ENCODE assay signal across 13 mouse cellular contexts in genomic region chr12:36182570-36182969, GRCm38 (mm10). TPM values are rescaled to one million over a fixed set of nuclear protein-coding genes. Genes with fewer than 3 reads are reported as not detected.
DNase-seq lines count a peak whose midpoint lies in the region; ATAC-seq and TF ChIP-seq lines count a peak whose summit lies in the region.
"Had no signal": no experiment of that assay in that cellular context is flagged by ENCODE, and none has a peak within 500 bp of the region (broad histone marks: within the 10 kb centered on the region; RNA-seq: fewer than 3 reads in every experiment).

No protein-coding gene starts in this region.

- H3K27me3 ChIP-seq in kidney, adult 2 months (replicated peaks; ENCODE audit: control insufficient read depth, insufficient read depth, low read length): no peaks in the 10 kb centered on the region
- H3K27me3 ChIP-seq in heart, embryonic 16.5 days (ENCODE audit: control insufficient read depth, insufficient read depth, low read length): no peaks in the 10 kb centered on the region
- no peaks in the 10 kb centered on the region for H3K27me3 ChIP-seq in forebrain, embryonic 10.5 days (ENCODE audit: poor library complexity, severe bottlenecking)
- H3K27me3 ChIP-seq: embryonic facial prominence, embryonic 12.5 days; midbrain, embryonic 12.5 days; neural tube, embryonic 15.5 days had no signal

- H3K4me1 ChIP-seq in kidney, adult 2 months (ENCODE audit: control insufficient read depth, insufficient read depth, low read length): no peaks in the 10 kb centered on the region
- H3K4me1 ChIP-seq in heart, embryonic 16.5 days (ENCODE audit: control insufficient read depth, insufficient read depth, low read length): peaks cover 3% of the 10 kb centered on the region; the same call in 1 of the 2 replicates
- H3K4me1 ChIP-seq in forebrain, embryonic 10.5 days: no peaks in the 10 kb centered on the region
- H3K4me1 ChIP-seq: embryonic facial prominence, embryonic 12.5 days; midbrain, embryonic 12.5 days; neural tube, embryonic 15.5 days had no signal

- H3K27ac ChIP-seq in kidney, adult 2 months (ENCODE audit: insufficient read depth, low read depth, low read length): peak overlapping the region; percentile 6
- H3K27ac ChIP-seq in heart, embryonic 16.5 days (ENCODE audit: low read length): peak overlapping the region; percentile 70
- H3K27ac ChIP-seq in forebrain, embryonic 10.5 days: no peak overlapping the region
- H3K27ac ChIP-seq: embryonic facial prominence, embryonic 12.5 days; midbrain, embryonic 12.5 days; neural tube, embryonic 15.5 days had no signal

- H3K4me2 ChIP-seq in heart, embryonic 16.5 days (ENCODE audit: low read depth, low read length): no peak overlapping the region
- H3K4me2 ChIP-seq: embryonic facial prominence, embryonic 12.5 days; midbrain, embryonic 12.5 days; neural tube, embryonic 15.5 days had no signal

- TF ChIP-seq CTCF in kidney, adult 2 months (conservative IDR thresholded peaks at IDR 0.05; ENCODE audit: insufficient read depth, insufficient read length, low read depth, low read length): no peak

- H3K9me3 ChIP-seq in heart, embryonic 16.5 days (replicated peaks; ENCODE audit: control insufficient read depth, low read length): no peaks in the 10 kb centered on the region
- no peaks in the 10 kb centered on the region for H3K9me3 ChIP-seq in forebrain, embryonic 10.5 days
- H3K9me3 ChIP-seq: embryonic facial prominence, embryonic 12.5 days; midbrain, embryonic 12.5 days; neural tube, embryonic 15.5 days had no signal

- H3K4me3 ChIP-seq in kidney, adult 2 months (ENCODE audit: insufficient read depth, low read depth, low read length): no peak overlapping the region
- no peak overlapping the region for H3K4me3 ChIP-seq in heart, embryonic 16.5 days (ENCODE audit: low read length)
- no peak overlapping the region for H3K4me3 ChIP-seq in forebrain, embryonic 10.5 days
- H3K4me3 ChIP-seq: embryonic facial prominence, embryonic 12.5 days; midbrain, embryonic 12.5 days; neural tube, embryonic 15.5 days had no signal

- DNase-seq in kidney, adult 2 months: peak; percentile 64
- DNase-seq in kidney, adult 18-20 months: no peak
- DNase-seq in heart, adult 11 months: peak; percentile 99
- peak; percentile 18 to 42 for DNase-seq in lung, adult 18-20 months
- DNase-seq in layer of hippocampus, adult 9-11 months: no peak
- no peak for DNase-seq in forebrain, embryonic 10.5 days (ENCODE audit: extremely low spot score, low spot score)
- DNase-seq: thymus, adult 18-20 months had no signal

- H3K9ac ChIP-seq in heart, embryonic 16.5 days (ENCODE audit: low read length): no peak overlapping the region
- H3K9ac ChIP-seq: embryonic facial prominence, embryonic 12.5 days; midbrain, embryonic 12.5 days; neural tube, embryonic 15.5 days had no signal

- no peak for TF ChIP-seq POLR2A in kidney, adult 2 months (IDR thresholded peaks at IDR 0.05; ENCODE audit: low read depth, low read length)

- H3K36me3 ChIP-seq in kidney, adult 2 months (ENCODE audit: control insufficient read depth, insufficient read depth, low read length): no peaks in the 10 kb centered on the region; the same call in 1 of the 2 replicates
- peaks cover 27% of the 10 kb centered on the region for H3K36me3 ChIP-seq in heart, embryonic 16.5 days (ENCODE audit: control insufficient read depth, insufficient read depth)
- peaks cover 54% of the 10 kb centered on the region for H3K36me3 ChIP-seq in forebrain, embryonic 10.5 days (replicated peaks)

- peak; percentile 78 for ATAC-seq in heart, embryonic 16.5 days (replicated peaks; ENCODE audit: extremely low read depth, insufficient read depth, low FRiP score)
- ATAC-seq in granulocyte monocyte progenitor cell, adult 5-6 weeks (replicated peaks; ENCODE audit: poor library complexity, severe bottlenecking): no peak
- ATAC-seq: CD4-positive, CD25-positive, alpha-beta regulatory T cell, adult 4 months had no signal

- WGBS in kidney, adult 2 months: 63% methylated on average over 6 of the region's 6 CpGs
- 55% methylated on average over 6 of the region's 6 CpGs for WGBS in heart, embryonic 16.5 days
- WGBS in forebrain, embryonic 10.5 days: 85% methylated on average over 6 of the region's 6 CpGs

RNA-seq across cellular contexts. Expression of gene Bzw2, which starts 24.7 kb away (rescaled TPM):
- polyA plus RNA-seq in kidney, adult 2 months (2012; rRNA removed): 9.6 and 10.1 TPM in 2 replicates
- 197 and 210 TPM in 2 replicates for polyA plus RNA-seq in heart, embryonic 16.5 days (2015; fragmentation: Nextera tagmentation; extraction: Ambion mirVana)
- 133 and 156 TPM in 2 replicates for total RNA-seq in granulocyte monocyte progenitor cell, adult 5-6 weeks (2014; fragmentation: Nextera tagmentation)
- total RNA-seq in granulocyte monocyte progenitor cell, adult 5-6 weeks (2017): 139 and 142 TPM in 2 replicates
- 269 and 276 TPM in 2 replicates for polyA plus RNA-seq in forebrain, embryonic 10.5 days (2016; fragmentation: Nextera tagmentation; extraction: Ambion mirVana)

RNA-seq across cellular contexts. Expression of gene Ankmy2, which starts 25.7 kb away (rescaled TPM):
- polyA plus RNA-seq in kidney, adult 2 months (2012; rRNA removed): 13.5 and 16.9 TPM in 2 replicates
- 26.0 and 26.7 TPM in 2 replicates for polyA plus RNA-seq in heart, embryonic 16.5 days (2015; fragmentation: Nextera tagmentation; extraction: Ambion mirVana)
- 22.3 and 26.5 TPM in 2 replicates for total RNA-seq in granulocyte monocyte progenitor cell, adult 5-6 weeks (2014; fragmentation: Nextera tagmentation)
- total RNA-seq in granulocyte monocyte progenitor cell, adult 5-6 weeks (2017): 23.0 and 25.3 TPM in 2 replicates
- 21.4 and 23.8 TPM in 2 replicates for polyA plus RNA-seq in forebrain, embryonic 10.5 days (2016; fragmentation: Nextera tagmentation; extraction: Ambion mirVana)

Comparison
In these comparisons a context has a peak if more than half of its experiments do, and no peak if none do; other contexts are left out.
1. DNase-seq: peak in kidney, adult 2 months (single experiment), heart, adult 11 months (single experiment) and lung, adult 18-20 months (2 of 2); none in kidney, adult 18-20 months (single experiment), layer of hippocampus, adult 9-11 months (single experiment) and forebrain, embryonic 10.5 days (single experiment).
2. RNA of gene Bzw2, which starts 24.7 kb away (polyA plus RNA-seq): 269 to 276 TPM in forebrain, embryonic 10.5 days and 197 to 210 TPM in heart, embryonic 16.5 days; 9.6 to 10.1 TPM in kidney, adult 2 months; every median in the first group is over 10 times any median in the second.